In genomic region chr3:22948168-22948768, GRCm38 (mm10) we compare ENCODE assay signal across 23 mouse cellular contexts.
DNase-seq lines count a peak whose midpoint lies in the region; ATAC-seq and TF ChIP-seq lines count a peak whose summit lies in the region.
"Had no signal": no experiment of that assay in that cellular context is flagged by ENCODE, and none has a peak within 500 bp of the region (broad histone marks: within the 10 kb centered on the region; RNA-seq: fewer than 3 reads in every experiment).

No protein-coding gene starts in this region.

- H3K9ac ChIP-seq in hindbrain, embryonic 16.5 days (ENCODE audit: low read depth, low read length): no peak overlapping the region
- H3K9ac ChIP-seq in hindbrain, postnatal 0 days (replicated peaks; ENCODE audit: low read length): no peak overlapping the region
- no peak overlapping the region for H3K9ac ChIP-seq in lung, embryonic 15.5 days
- H3K9ac ChIP-seq in embryonic facial prominence, embryonic 14.5 days (ENCODE audit: low read depth, low read length): no peak overlapping the region
- no peak overlapping the region for H3K9ac ChIP-seq in limb, embryonic 13.5 days
- H3K9ac ChIP-seq: embryonic facial prominence, embryonic 12.5 days; heart, embryonic 15.5 days; hindbrain, embryonic 13.5 days had no signal

- TF ChIP-seq CTCF in hindbrain, postnatal 0 days (IDR thresholded peaks at IDR 0.05; ENCODE audit: low read depth): no peak

- no peaks in the 10 kb centered on the region for H3K36me3 ChIP-seq in hindbrain, embryonic 16.5 days (ENCODE audit: control insufficient read depth, insufficient read depth, low read length)
- no peaks in the 10 kb centered on the region for H3K36me3 ChIP-seq in hindbrain, postnatal 0 days (ENCODE audit: insufficient read depth, low read length)
- no peaks in the 10 kb centered on the region for H3K36me3 ChIP-seq in lung, embryonic 15.5 days
- no peaks in the 10 kb centered on the region for H3K36me3 ChIP-seq in embryonic facial prominence, embryonic 14.5 days (ENCODE audit: control insufficient read depth, insufficient read depth, low read length)
- H3K36me3 ChIP-seq in limb, embryonic 13.5 days: no peaks in the 10 kb centered on the region
- H3K36me3 ChIP-seq: embryonic facial prominence, embryonic 12.5 days; forebrain, embryonic 10.5 days; heart, embryonic 15.5 days; hindbrain, embryonic 13.5 days had no signal

- no peaks in the 10 kb centered on the region for H3K27me3 ChIP-seq in hindbrain, embryonic 16.5 days (replicated peaks; ENCODE audit: control insufficient read depth, insufficient read depth, low read length)
- H3K27me3 ChIP-seq in hindbrain, postnatal 0 days (ENCODE audit: insufficient read depth, low read length): no peaks in the 10 kb centered on the region
- no peaks in the 10 kb centered on the region for H3K27me3 ChIP-seq in lung, embryonic 15.5 days
- no peaks in the 10 kb centered on the region for H3K27me3 ChIP-seq in embryonic facial prominence, embryonic 14.5 days (replicated peaks; ENCODE audit: control insufficient read depth, insufficient read depth, low read length)
- no peaks in the 10 kb centered on the region for H3K27me3 ChIP-seq in limb, embryonic 13.5 days
- H3K27me3 ChIP-seq: embryonic facial prominence, embryonic 12.5 days; heart, embryonic 15.5 days; hindbrain, embryonic 13.5 days had no signal

- no peak overlapping the region for H3K27ac ChIP-seq in hindbrain, embryonic 16.5 days (ENCODE audit: low read depth, low read length)
- no peak overlapping the region for H3K27ac ChIP-seq in hindbrain, postnatal 0 days
- no peak overlapping the region for H3K27ac ChIP-seq in lung, embryonic 15.5 days
- no peak overlapping the region for H3K27ac ChIP-seq in embryonic facial prominence, embryonic 14.5 days (replicated peaks; ENCODE audit: low read depth, low read length)
- no peak overlapping the region for H3K27ac ChIP-seq in limb, embryonic 13.5 days
- H3K27ac ChIP-seq: embryonic facial prominence, embryonic 12.5 days; forebrain, embryonic 10.5 days; heart, adult 2 months; heart, embryonic 15.5 days; hindbrain, embryonic 13.5 days had no signal

- peak; percentile 37; the same call in 1 of the 2 replicates for ATAC-seq in hindbrain, embryonic 16.5 days
- no peak for ATAC-seq in hindbrain, postnatal 0 days
- peak; percentile 85 for ATAC-seq in lung, embryonic 15.5 days (ENCODE audit: borderline replicate concordance, extremely low read depth, low FRiP score, low TSS enrichment)
- peak; percentile 47; the same call in 1 of the 2 replicates for ATAC-seq in embryonic facial prominence, embryonic 14.5 days (ENCODE audit: low read depth)
- peak; percentile 88 for ATAC-seq in limb, embryonic 13.5 days (ENCODE audit: low FRiP score, low read depth)
- ATAC-seq: forebrain, embryonic 14.5 days had no signal

- no peak overlapping the region for H3K4me3 ChIP-seq in hindbrain, embryonic 16.5 days (ENCODE audit: low read length)
- H3K4me3 ChIP-seq in hindbrain, postnatal 0 days (ENCODE audit: low read length): no peak overlapping the region
- no peak overlapping the region for H3K4me3 ChIP-seq in lung, embryonic 15.5 days
- no peak overlapping the region for H3K4me3 ChIP-seq in embryonic facial prominence, embryonic 14.5 days (ENCODE audit: low read depth, low read length)
- H3K4me3 ChIP-seq in limb, embryonic 13.5 days: no peak overlapping the region
- H3K4me3 ChIP-seq: embryonic facial prominence, embryonic 12.5 days; erythroblast, embryonic 14.5 days; forebrain, embryonic 10.5 days; heart, adult 2 months; heart, embryonic 15.5 days; hindbrain, embryonic 13.5 days had no signal

- H3K9me3 ChIP-seq in hindbrain, embryonic 16.5 days (ENCODE audit: control insufficient read depth, low read length): no peaks in the 10 kb centered on the region
- no peaks in the 10 kb centered on the region for H3K9me3 ChIP-seq in hindbrain, postnatal 0 days (ENCODE audit: low read length)
- H3K9me3 ChIP-seq in lung, embryonic 15.5 days: no peaks in the 10 kb centered on the region
- no peaks in the 10 kb centered on the region for H3K9me3 ChIP-seq in embryonic facial prominence, embryonic 14.5 days (ENCODE audit: control insufficient read depth, low read length)
- H3K9me3 ChIP-seq in limb, embryonic 13.5 days: no peaks in the 10 kb centered on the region
- H3K9me3 ChIP-seq: embryonic facial prominence, embryonic 12.5 days; forebrain, embryonic 10.5 days; heart, embryonic 15.5 days; hindbrain, embryonic 13.5 days had no signal

- no peak for DNase-seq in hindbrain, postnatal 0 days (ENCODE audit: low spot score)
- DNase-seq in lung, postnatal 25 days (ENCODE audit: low spot score): no peak
- peak; percentile 75 for DNase-seq in embryonic facial prominence, embryonic 14.5 days (ENCODE audit: low spot score)
- DNase-seq in gastrocnemius, postnatal 4 days (ENCODE audit: low spot score in 2 of 2): no peak
- no peak for DNase-seq in layer of hippocampus, postnatal 36 days
- DNase-seq: adrenal gland, postnatal 10 days; cerebellum, adult 11 months; cerebellum, adult 8-10 months; cerebellum, postnatal 14 days; embryo, embryonic 11 days; gastrocnemius, postnatal 10 days; heart, adult 2 months; heart, postnatal 14 days had no signal

- H3K4me2 ChIP-seq in hindbrain, embryonic 16.5 days (ENCODE audit: low read length): no peak overlapping the region
- no peak overlapping the region for H3K4me2 ChIP-seq in hindbrain, postnatal 0 days (ENCODE audit: low read depth, low read length)
- H3K4me2 ChIP-seq in lung, embryonic 15.5 days: no peak overlapping the region
- H3K4me2 ChIP-seq in embryonic facial prominence, embryonic 14.5 days (ENCODE audit: low read depth, low read length): no peak overlapping the region
- no peak overlapping the region for H3K4me2 ChIP-seq in limb, embryonic 13.5 days (replicated peaks)
- H3K4me2 ChIP-seq: embryonic facial prominence, embryonic 12.5 days; heart, embryonic 11.5 days; heart, embryonic 15.5 days; hindbrain, embryonic 13.5 days had no signal

- WGBS in hindbrain, embryonic 16.5 days: 64% methylated on average over 5 of the region's 5 CpGs
- WGBS in hindbrain, postnatal 0 days: 48% methylated on average over 5 of the region's 5 CpGs
- WGBS in lung, embryonic 15.5 days: 39% methylated on average over 5 of the region's 5 CpGs
- WGBS in embryonic facial prominence, embryonic 14.5 days: 13% methylated on average over 5 of the region's 5 CpGs
- WGBS in limb, embryonic 13.5 days: 18% methylated on average over 5 of the region's 5 CpGs

- H3K4me1 ChIP-seq in hindbrain, embryonic 16.5 days (ENCODE audit: control insufficient read depth, insufficient read depth, low read depth, low read length): no peaks in the 10 kb centered on the region; the same call in 1 of the 2 replicates
- no peaks in the 10 kb centered on the region for H3K4me1 ChIP-seq in hindbrain, postnatal 0 days (ENCODE audit: insufficient read depth, low read length)
- 0 out of 2 replicates have a peak, but pooled peaks cover 3% of the 10 kb centered on the region for H3K4me1 ChIP-seq in lung, embryonic 15.5 days
- no peaks in the 10 kb centered on the region for H3K4me1 ChIP-seq in embryonic facial prominence, embryonic 14.5 days (ENCODE audit: control insufficient read depth, insufficient read depth, low read length)
- H3K4me1 ChIP-seq in limb, embryonic 13.5 days: no peaks in the 10 kb centered on the region
- H3K4me1 ChIP-seq: embryonic facial prominence, embryonic 12.5 days; forebrain, embryonic 10.5 days; heart, embryonic 15.5 days; hindbrain, embryonic 13.5 days had no signal
